Mouse (Mus musculus): ENCODE measurements around the gene Flt3l.
"Not testable (repeated sequence)": the region's sequence is repeated elsewhere in the genome, so short reads cannot be mapped to it uniquely, and the experiment has no call there.

Flt3l gene

DNA sequence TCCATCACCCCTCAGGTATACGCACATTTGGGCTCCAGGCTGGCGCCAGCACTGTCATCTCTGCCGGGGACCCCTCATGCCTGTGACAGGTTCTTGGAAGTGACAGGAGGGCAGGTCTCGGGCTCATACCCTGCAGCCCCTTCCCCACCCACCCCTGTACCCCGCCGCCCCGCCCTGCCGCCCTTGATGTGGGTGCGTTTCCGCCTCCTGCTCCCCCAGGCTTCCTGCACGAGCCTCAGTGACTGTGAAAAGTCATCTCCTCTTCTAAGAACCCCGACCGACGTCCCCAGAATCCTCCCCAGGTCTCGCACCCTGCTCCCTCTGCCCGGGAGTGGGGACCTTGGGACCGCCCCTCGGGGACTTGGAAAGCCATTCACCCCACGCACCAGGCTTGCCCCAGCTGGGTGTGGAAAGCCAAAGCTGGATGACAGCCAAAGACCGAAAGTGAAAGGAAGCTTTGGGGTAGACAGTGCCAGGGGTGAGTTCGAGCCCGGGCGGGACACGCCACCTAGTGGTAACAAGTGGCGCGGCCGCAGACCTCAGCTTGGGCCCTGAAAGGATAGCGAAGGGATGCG, at the start of gene Flt3l, which contains the start of gene Gm45713:
Gene Flt3l (minus strand): TSS at position 440 of the 575 bp plus-strand sequence.
Gene Gm45713 (minus strand): TSS at position 239 of the 575 bp plus-strand sequence.
- in situ Hi-C loops (cut with MboI, MseI) = no loop called here

DNA sequence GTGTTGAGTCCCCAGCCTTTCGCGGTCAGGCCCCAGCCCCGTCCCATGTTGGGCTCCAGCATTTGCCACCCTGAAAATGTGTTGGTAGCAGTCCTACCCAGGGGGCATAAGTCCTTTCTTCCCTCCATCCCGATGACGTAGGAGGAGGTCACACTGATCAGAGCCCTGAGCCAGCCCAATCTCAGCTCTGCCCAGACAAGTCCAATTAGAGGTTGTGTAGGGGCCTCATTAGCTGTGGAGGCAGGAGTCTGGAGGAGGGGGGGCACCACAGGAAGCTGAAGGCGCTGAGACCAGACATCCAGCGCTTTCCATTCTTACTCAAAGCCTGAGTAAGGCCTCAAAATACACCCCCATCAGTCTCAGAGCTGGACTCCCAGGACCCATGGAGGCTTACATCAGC, 49.7 kb upstream of the Flt3l start:
- in situ Hi-C loops (cut with MboI, MseI) = no loop called here

DNA sequence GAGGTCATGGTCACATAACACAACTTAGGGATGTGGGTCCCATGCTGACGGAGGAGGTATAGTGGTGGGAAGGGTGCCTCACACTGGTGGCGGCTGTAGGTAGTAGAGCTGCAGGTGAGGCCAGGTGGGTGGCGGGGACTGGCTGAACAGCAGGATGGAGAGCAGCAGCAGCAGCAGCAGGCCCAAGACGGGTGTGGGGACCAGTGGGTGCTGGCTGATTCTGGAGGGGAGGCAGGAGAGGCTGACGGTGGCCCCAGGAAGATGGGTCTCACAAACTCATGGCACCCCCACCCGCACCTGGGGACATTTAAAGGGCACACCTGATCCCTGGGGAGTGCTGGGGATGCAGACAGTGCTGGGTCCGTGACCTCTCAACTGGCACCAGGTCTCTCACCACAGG, 47.4 kb upstream of the Flt3l start:
- in situ Hi-C loops (cut with MboI, MseI) = no loop called here

DNA sequence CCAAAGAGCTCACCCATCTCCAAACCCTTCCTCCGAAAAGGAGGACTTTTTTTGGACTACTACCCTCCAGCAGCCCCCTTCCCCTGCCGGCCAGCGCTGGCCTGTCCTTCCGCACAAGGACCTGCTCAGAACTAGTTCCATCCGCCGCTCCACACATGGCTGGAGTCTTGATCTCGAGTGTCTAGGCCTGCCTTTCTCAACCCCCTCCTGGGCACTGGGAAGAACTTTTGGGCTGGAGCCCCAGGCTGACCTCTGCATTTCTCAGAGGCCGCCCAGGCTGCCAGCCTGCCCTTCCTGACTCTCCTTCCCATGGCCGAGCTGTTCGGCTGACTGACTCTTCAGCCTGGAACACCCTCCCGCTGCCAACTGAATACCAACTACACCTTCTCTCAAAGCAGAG, 46.4 kb upstream of the Flt3l start:
- in situ Hi-C loops (cut with MboI, MseI) = no loop called here

DNA sequence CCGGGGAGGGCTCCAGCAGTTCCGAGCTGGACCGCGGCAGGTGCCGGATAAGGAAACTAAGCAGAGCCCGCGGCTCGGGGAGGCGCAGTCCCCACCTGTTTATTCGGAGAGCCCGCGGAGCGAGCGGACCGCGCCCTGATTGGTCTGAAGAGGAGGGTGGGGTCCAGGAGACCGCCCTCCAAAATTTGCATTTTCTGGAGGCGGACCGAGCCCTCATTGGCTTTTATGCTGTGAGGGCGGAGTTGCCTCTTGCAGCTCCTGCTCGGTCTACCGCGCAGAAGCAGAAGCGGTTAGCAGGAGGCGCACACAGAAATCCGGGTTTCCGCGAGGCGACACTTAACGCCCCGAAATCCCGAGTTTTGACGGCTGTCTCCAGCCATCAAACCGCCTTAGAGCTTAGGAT, 46.0 kb upstream of the Flt3l start:
- in situ Hi-C loops (cut with MboI, MseI) = no loop called here

DNA sequence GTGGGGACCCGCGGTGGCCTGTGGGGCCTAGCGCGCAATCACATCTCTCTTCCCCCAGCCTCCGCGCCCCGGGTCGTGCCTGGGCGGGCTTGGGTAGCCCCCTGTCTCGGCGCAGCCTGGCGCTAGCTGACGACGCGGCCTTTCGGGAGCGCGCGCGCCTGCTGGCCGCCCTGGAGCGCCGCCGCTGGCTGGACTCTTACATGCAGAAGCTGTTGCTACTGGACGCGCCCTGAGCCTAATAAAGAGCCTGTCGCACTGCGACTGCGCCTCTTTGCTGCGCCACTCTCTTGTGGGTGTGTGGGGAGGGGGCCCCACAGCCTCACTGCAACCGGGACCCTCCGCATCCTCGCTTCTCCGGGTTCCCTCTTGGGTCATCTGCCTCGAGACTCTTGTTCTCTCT, 45.3 kb upstream of the Flt3l start:
- in situ Hi-C loops (cut with MboI, MseI) = no loop called here

DNA sequence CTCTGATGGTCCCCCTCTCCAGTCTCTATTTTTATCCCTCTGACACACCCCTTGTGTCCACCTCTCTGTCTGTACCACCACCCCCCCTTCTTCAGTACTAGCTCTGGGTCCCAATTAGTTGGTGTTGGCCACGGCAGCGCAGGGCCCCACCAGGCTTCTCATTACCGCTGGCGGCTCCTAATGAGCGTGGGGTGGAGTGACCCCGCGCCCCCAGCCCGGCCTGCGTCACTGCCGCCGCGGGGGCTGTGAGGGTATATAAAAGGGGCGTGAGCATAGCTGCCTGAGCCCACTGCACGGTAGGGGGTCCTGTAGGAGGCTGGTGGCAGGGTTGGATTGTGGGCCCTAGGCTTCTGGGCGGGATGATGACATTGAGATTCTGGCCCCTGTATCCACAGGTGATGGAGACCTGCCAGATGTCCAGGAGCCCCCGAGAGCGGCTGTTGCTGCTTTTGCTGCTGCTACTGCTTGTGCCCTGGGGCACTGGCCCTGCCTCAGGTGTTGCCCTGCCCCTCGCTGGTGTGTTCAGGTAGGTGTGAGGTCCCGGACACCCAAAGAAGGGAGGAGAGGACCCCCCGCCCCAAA, 44.8 kb upstream of the Flt3l start, which contains the start of gene Pth2:
Gene Pth2 (plus strand): TSS at position 100 of the 582 bp plus-strand sequence.
- in situ Hi-C loops (cut with MboI, MseI) = no loop called here

DNA sequence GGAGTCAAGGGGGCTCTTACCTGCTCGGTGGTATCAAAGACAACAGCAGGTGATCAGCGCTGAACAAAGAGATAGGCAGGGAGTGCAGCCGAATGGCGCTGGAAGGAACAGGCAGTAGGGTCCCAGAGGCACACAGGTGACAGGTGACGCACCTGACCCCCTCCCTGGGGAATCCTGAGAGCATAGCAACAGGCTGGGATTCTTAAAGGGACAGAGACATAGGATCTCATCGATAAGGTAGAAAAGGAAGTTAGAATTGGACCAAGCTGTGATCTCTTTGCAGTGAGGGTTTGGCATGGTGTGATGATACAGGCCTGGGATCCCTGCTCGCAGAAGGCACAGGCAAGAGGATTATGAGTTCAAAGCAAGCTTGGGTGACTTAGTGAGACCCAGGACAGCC, 43.2 kb upstream of the Flt3l start, which contains the start of gene Gfy:
Gene Gfy (minus strand): TSS at position 101 of the 400 bp plus-strand sequence.
- in situ Hi-C loops (cut with MboI, MseI) = no loop called here

DNA sequence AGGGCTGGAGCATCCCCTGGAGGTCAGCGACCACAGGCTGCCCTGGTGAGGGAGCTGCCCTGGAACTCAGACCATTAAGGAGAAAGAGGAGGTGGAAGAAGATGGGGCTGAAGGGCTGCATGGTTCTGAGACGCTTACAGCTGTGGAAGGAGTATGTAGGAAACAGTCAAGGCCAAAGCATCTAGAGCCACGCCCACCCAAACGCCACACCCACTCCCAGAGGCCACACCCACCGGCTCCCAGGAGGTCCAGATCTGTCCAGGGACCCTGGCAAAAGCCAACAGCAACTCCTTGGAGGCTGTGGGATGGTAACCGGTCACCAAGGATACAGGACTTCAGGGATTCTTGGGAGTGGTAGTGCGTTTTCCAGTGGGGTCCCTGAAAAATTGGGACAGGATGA, 42.3 kb upstream of the Flt3l start:
- in situ Hi-C loops (cut with MboI, MseI) = no loop called here

DNA sequence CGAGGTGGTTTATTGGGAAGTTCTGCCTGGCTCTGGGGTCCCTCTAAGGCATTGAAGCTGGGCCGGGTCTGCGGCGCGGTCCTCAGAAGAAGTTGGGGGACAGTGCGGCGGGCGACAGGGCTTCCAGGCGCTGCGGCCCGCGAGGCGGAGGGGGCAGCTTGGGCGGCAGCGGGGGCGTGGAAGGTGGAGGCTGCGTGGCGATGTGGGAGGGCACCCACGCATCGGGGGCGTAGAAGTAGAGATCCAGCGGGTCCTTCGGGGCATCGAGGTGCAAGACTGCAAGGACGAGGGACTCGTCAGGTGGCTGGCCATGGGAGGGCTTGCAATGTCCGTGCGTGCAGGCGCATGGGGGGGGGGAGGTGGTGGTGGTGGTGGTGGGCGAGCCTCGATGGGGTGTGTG, 40.1 kb upstream of the Flt3l start:
- in situ Hi-C loops (cut with MboI, MseI) = no loop called here

DNA sequence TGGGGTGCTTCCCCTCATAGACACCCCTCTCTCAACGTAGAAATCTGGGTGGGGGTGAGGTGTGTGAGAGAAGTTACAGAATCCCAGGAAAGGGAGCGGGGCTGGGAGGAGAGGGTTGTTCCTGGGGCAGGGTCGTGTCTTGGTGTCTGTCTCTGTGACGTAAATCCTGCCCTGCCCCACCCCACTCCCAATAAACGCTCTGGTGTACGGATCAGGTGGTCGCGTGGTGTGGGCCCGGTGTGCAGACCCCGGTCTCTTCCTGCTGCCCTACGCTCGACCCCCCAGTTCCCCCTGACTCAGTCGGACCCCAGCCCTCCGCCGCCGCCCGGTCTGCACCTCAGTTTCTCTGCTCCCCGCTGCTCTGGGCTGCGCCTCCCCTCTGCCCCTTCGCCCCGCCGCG, 39.7 kb upstream of the Flt3l start:
- in situ Hi-C loops (cut with MboI, MseI) = no loop called here

DNA sequence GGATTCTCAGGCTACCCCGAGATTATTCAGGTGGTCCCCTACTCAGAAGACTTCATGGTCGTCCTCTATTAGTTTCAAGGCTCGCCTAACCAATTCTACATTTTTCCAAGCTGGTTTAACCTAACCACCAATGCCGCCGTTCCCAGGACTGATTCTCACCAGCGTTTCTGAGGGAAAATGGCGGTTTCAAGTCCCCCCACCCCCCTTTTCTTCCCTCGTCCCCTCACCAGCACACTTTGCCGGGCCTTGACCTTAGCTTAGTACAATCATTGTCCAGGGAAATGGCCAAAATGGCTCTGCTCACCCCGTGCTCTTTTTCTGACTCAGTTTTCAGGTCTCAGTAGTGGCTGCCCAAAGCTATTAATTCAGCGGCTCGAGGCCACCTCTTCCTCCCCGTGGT, 39.2 kb upstream of the Flt3l start:
- in situ Hi-C loops (cut with MboI, MseI) = no loop called here

DNA sequence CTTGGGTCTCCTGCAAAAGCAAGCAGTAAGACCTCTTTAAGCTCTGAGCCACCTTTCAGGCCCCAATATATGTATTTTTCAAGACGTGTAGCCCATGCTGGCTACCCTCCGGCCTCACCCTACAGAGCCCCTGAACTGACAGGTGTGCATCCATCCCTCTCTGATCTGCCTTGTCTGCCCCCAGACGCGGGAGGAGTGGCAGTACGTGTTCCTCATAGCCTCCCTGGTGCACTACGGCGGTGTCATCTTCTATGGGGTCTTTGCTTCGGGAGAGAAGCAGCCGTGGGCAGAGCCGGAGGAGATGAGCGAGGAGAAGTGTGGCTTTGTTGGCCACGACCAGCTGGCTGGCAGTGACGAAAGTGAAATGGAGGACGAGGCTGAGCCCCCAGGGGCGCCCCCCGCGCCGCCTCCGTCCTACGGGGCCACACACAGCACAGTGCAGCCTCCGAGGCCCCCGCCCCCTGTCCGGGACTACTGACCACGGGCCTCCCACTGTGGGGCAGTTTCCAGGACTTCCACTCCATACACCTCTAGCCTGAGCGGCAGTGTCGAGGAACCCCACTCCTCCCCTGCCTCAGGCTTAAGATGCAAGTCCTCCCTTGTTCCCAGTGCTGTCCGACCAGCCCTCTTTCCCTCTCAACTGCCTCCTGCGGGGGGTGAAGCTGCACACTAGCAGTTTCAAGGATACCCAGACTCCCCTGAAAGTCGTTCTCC, 38.5 kb upstream of the Flt3l start:
- in situ Hi-C loops (cut with MboI, MseI) = no loop called here

DNA sequence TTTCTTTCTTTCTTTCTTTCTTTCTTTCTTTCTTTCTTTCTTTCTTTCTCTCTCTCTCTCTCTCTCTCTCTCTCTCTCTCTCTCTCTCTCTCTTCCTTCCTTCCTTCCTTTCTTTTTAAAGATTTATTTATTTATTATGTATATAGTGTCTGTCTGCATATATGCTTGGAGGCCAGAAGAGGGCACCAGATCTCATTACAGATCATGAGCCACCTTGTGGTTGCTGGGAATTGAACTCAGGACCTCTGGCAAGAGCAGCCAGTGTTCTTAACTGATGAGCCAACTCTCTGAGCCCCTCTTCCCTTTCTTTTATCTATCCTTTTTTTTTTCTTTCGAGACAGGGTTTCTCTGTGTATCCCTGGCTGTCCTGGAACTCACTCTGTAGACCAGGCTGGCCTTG, 37.5 kb upstream of the Flt3l start:
- in situ Hi-C loops (cut with MboI, MseI) = not testable (repeated sequence)

DNA sequence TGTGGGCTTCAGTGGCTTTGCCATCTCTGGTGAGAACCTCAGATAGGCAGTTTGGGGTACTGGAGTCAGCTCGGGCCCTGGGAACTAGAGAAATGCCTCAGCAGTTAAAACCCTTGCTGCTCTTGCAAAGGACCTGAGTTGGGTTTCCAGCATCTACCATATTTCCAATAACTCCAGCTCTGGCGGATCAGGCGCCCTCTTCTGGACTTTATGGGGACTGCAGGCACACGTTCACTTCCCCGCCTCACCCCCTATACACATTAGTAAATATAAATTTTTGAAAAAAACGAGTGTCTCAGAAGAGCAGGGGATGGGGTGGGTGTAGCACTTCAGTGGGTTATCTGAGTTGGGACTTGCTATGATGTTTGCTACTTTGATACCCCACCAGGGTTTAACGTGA, 36.7 kb upstream of the Flt3l start:
- in situ Hi-C loops (cut with MboI, MseI) = no loop called here

DNA sequence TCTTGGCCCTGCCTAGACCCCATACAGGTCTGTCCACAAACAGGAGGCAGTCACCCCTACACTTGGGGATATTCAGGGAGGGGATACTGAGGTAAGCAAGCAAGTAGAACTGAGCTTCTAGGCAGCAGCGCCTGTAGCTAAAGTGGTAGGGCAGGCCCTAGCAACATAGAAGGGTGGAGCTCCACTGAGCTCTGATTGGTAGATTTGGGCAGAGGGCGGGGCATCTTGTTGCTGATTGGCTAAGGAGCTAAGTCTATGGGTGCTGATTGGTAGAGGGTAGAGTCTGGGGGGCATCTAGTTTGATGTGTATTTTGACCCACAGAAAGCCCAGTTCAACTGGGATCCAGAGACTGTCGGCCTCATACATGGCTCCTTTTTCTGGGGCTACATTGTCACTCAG, 33.3 kb upstream of the Flt3l start:
- in situ Hi-C loops (cut with MboI, MseI) = no loop called here

DNA sequence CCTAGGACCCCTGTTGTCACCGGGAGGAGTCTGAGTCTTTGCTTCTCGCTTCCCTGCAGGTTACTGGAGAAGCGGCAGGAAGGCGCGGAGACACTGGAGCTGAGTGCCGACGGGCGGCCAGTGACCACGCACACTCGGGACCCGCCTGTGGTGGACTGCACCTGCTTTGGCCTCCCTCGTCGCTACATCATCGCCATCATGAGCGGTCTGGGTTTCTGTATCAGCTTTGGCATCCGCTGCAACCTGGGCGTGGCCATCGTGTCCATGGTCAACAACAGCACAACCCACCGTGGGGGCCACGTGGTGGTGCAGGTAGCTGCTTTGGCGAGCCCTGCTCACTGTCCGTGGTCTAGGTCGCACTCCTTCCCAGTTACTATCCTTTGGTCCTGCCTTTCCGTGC, 32.4 kb upstream of the Flt3l start:
- in situ Hi-C loops (cut with MboI, MseI) = no loop called here

DNA sequence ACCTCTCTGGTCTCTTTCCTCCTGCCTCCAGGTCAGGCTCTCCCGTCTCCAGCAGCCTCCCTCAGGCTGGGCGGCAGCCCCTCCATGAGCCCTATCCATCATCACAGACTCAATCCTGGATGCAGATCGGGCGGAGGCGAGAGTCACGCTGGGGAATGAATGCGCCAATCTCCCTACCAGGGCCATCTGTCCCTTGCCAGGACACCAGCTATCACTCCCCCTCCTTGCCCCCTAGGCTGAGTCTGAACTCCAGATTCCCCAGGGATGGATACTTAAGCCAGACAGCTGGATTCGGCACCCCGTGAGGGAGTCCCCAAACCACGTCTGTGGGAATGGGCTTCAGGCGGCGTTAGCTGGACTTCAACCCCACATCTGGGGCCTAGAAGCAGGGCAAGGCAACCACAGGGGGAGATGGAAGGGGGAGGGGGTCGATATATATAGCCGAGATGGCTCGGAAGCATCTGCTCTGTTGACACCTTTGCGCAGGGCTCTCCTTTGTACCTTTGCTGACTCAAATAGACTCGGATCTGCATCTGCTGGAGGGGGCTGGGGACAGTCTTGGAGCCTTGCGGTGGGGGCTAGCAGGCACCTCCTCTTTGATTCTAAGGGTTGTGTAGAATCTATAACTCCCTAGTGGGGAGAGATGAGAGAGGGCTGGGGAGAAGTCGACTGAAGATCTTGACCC, 31.7 kb upstream of the Flt3l start:
- in situ Hi-C loops (cut with MboI, MseI) = no loop called here

DNA sequence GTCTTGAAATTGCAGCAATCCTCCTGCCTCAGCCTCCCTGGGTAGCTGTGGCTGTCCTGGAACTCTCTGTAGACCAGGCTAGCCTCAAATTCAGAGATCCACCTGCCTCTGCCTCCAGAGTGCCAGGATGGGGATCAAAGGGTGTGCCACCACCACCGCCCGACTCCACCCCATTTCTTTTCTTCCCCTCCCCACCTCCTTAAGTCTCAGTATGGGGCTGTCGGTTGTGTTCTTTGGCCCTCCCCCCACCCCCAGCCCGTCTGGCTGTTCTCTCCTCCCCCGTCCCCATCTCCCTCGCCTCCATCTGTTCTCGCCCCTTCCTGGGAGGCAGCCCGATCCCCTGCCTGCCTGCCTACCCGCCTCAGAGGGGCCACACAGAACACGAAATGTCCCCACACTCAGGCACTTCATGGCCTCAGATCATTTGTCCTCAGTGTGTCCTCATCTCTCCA, 30.7 kb upstream of the Flt3l start:
- in situ Hi-C loops (cut with MboI, MseI) = no loop called here

DNA sequence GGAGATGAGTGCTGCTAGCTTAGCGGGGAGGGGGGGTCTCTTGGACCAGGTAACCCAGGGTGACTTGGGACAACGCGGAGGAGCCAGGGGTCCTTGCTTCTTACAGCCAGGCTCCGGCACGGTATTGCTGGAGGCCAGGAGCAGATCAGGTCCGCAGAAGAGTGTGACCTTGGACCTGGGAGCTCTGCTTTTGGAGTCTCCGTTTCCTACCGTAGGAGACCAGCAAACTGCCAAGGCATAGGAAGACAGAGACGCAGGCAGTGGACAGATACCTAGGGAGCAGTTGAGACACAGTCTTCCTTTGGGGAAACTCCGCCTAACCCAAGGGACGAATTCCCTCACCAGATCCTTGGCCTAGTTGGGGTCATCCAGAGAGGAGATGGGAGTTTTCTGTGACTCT, 29.5 kb upstream of the Flt3l start:
- in situ Hi-C loops (cut with MboI, MseI) = no loop called here

DNA sequence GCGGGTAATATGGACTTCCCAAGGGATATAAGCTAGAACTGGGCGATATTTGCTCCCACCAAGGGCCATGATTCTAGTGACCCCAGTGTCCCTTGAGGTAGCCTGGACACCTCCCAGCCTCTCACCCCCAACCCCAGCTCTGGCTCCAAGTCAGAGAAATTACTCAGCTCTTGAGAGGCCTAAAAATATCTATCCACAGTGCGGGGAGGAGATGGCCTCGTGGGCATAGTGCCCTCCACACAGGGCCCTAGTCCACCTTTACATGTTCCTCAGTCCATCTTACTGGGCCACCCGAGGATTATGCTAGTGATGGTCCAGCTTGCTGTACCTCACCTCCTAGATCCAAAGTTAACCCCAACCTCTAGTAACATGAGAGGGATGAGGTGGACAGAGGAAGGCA, 28.6 kb upstream of the Flt3l start:
- in situ Hi-C loops (cut with MboI, MseI) = no loop called here

DNA sequence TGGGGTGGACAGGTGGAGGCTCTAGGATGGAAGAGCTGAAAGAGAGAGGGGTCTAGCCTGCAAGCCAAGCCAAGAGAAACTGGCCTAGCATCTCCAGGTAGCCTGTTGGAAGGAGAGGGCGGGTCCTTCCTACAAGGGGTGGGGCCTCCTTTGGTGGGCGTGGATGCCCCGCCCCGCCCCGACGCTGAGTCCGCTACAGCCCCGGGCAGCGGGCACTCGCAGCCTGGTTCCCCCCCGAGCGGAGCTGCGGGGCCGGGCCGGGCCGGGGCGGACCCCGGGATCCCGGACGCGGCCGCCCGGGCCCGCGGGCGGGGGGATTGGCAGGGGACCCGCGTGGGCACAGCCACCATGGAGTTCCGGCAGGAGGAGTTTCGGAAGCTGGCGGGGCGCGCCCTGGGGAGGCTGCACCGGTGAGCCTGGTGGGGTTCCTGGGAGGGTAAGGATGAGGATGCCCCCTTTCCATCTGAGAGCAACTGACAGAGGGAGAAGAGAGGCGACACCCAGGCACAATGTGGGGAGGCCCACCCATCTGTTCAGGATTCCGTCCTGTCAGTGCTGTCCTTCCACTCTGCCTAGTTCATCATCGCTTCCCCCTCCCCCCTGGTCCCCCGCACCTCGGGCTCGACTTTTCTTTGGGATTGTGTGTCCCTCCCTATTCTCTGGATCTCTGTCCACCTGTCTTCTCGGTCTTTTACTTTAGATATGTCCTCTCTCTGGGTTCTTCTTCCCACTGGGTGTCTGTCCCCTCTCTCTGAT, 27.7 kb upstream of the Flt3l start, which contains the start of gene Slc17a7:
Gene Slc17a7 (plus strand): TSS at position 215 of the 756 bp plus-strand sequence.
- in situ Hi-C loops (cut with MboI, MseI) = no loop called here

Measured in regulatory T cell (primary cell).